Mouse (Mus musculus) intestine, embryonic 14.5 days (tissue): ENCODE measurements around the gene C1qtnf1. TPM values are rescaled to one million over a fixed set of nuclear protein-coding genes. Genes with fewer than 3 reads are reported as not detected.

Experiments used
- ATAC-seq: fragments of 200-750 bp; cut with Nextera tagmentation; replicated peaks from 2 replicates; pipeline ENCODE4 v1.8.0; 2017; ENCODE audit warnings: low read depth, moderate number of reproducible peaks, moderate TSS enrichment, moderate library complexity; ENCODE audit not compliant: low FRiP score, low TSS enrichment
- DNase-seq: peaks from one replicate; pipeline ENCODE4 v3.0.0-alpha.2; 2018; ENCODE audit warnings: low spot score
- H3K27ac ChIP-seq: fragments of 300-500 bp; sonication (generic); 2 replicates; pipeline ENCODE4 v1.5.1; 2014; ENCODE audit warnings: low read depth, mild to moderate bottlenecking, control low read depth
- H3K27me3 ChIP-seq: fragments of 300-500 bp; sonication (generic); replicated peaks from 2 replicates; pipeline ENCODE4 v1.6.1; 2014; ENCODE audit warnings: low read length, control low read depth; ENCODE audit not compliant: control insufficient read depth, insufficient read depth
- H3K36me3 ChIP-seq: fragments of 300-500 bp; sonication (generic); 2 replicates; pipeline ENCODE4 v1.6.1; 2014; ENCODE audit warnings: low read length, control low read depth; ENCODE audit not compliant: control insufficient read depth, insufficient read depth
- H3K4me1 ChIP-seq: fragments of 300-500 bp; sonication (generic); replicated peaks from 2 replicates; pipeline ENCODE4 v1.6.1; 2014; ENCODE audit warnings: low read length, control low read depth, mixed read lengths; ENCODE audit not compliant: control insufficient read depth, insufficient read depth
- H3K4me2 ChIP-seq: fragments of 300-500 bp; sonication (generic); 2 replicates; pipeline ENCODE4 v1.6.1; 2014; ENCODE audit warnings: low read length
- H3K4me3 ChIP-seq: fragments of 300-500 bp; sonication (generic); 2 replicates; pipeline ENCODE4 v1.5.1; 2014; ENCODE audit warnings: low read depth, low read length, control low read depth, mixed read lengths
- H3K9ac ChIP-seq: fragments of 300-500 bp; sonication (generic); 2 replicates; pipeline ENCODE4 v1.6.1; 2014; ENCODE audit warnings: mild to moderate bottlenecking, low read length
- H3K9me3 ChIP-seq: fragments of 300-500 bp; sonication (generic); 2 replicates; pipeline ENCODE4 v1.6.1; 2016; ENCODE audit warnings: low read length, control low read depth; ENCODE audit not compliant: control insufficient read depth
- WGBS: fragments of 180-500 bp; shearing (Covaris S2); extraction: QIAGEN DNeasy Blood & Tissue Kit; methylation state at CpG from one replicate; pipeline ENCODE4 v1.1.7; 2014; 5-methylcytosine and 5-hydroxymethylcytosine counted together
- polyA plus RNA-seq: library from polyadenylated mRNA; unstranded; fragments of >200 nt; fragmentation: Nextera tagmentation; extraction: Ambion mirVana; gene quantifications from 2 replicates; pipeline ENCODE4 v1.2.1, GENCODE M21; 2014

The C1qtnf1 gene
- polyA plus RNA-seq, 1 experiment from 2014 or later: 7.1 TPM

- Histone ChIP-seq H3K9ac (no peak overlapping the region), H3K4me3 (no peak overlapping the region), H3K4me1 (peaks cover 23% of the 10 kb centered on the region), H3K27me3 (no peaks in the 10 kb centered on the region), H3K36me3 (no peaks in the 10 kb centered on the region), H3K9me3 (no peaks in the 10 kb centered on the region), H3K4me2 (no peak overlapping the region), H3K27ac (no peak overlapping the region)
- DNase-seq (no peak), ATAC-seq (no peak)
- 42% methylated on average over 6 of the region's 6 CpGs for WGBS
Observed at GRCm38 (mm10) chr11:118436471-118436935, 8.5 kb downstream of the C1qtnf1 start.

DNA sequence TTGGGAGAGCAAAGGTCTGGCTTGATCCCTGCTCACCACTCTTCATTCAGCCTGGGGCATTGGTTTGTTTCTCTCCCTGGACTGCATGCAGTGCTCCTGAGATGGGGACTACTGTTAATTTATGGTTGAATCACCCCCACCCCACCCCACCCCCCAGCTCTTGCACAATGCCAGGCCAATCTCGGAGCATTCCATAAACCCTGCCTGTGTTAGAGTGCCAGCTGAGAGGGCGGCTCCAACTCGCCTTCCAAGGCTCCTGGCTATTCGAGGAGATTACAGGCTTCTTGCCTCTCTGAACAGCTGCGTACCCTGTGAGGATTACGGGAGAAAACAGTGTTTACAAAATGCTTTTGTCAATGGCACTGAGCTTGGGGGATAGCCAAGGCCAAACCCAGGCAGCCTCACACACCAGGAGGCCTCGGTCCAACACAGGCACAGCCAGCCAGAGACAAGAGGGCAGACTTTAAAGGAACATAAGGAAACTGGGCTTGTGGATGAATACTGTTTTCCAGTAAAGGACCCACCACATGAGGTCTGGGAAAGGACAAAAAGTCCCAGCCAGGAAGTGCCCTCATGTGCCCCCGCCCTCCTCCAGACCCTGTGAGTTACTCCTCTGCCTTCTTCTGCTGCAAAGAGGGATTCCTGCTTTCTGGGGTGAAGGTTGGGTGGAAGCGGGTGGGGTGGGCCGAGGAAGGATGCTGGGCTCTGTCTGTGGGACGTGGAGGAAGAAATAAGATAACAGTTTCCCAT, 10.8 kb downstream of the C1qtnf1 start:
- ATAC-seq (no peak), DNase-seq (no peak)
- no peak overlapping the region for H3K27ac ChIP-seq
- H3K27me3 ChIP-seq: no peaks in the 10 kb centered on the region
- no peaks in the 10 kb centered on the region for H3K9me3 ChIP-seq
- peaks cover 10% of the 10 kb centered on the region; the same call in 1 of the 2 replicates for H3K4me1 ChIP-seq
- H3K36me3 ChIP-seq: no peaks in the 10 kb centered on the region
- H3K4me3 ChIP-seq: no peak overlapping the region
- H3K4me2 ChIP-seq: no peak overlapping the region
- WGBS: 35% methylated on average over 11 of the region's 11 CpGs
- H3K9ac ChIP-seq: no peak overlapping the region

- WGBS: 69% methylated on average over 13 of the region's 13 CpGs
- ATAC-seq: peak; percentile 17; the same call in 1 of the 2 replicates
- Histone ChIP-seq H3K9ac (no peak overlapping the region), H3K27me3 (no peaks in the 10 kb centered on the region), H3K36me3 (peaks cover 7% of the 10 kb centered on the region; the same call in 1 of the 2 replicates), H3K27ac (no peak overlapping the region), H3K4me2 (no peak overlapping the region), H3K4me1 (peaks cover 8% of the 10 kb centered on the region; the same call in 1 of the 2 replicates), H3K9me3 (no peaks in the 10 kb centered on the region), H3K4me3 (no peak overlapping the region)
- no peak for DNase-seq
Observed at GRCm38 (mm10) chr11:118442691-118443090, 14.7 kb downstream of the C1qtnf1 start.

DNA sequence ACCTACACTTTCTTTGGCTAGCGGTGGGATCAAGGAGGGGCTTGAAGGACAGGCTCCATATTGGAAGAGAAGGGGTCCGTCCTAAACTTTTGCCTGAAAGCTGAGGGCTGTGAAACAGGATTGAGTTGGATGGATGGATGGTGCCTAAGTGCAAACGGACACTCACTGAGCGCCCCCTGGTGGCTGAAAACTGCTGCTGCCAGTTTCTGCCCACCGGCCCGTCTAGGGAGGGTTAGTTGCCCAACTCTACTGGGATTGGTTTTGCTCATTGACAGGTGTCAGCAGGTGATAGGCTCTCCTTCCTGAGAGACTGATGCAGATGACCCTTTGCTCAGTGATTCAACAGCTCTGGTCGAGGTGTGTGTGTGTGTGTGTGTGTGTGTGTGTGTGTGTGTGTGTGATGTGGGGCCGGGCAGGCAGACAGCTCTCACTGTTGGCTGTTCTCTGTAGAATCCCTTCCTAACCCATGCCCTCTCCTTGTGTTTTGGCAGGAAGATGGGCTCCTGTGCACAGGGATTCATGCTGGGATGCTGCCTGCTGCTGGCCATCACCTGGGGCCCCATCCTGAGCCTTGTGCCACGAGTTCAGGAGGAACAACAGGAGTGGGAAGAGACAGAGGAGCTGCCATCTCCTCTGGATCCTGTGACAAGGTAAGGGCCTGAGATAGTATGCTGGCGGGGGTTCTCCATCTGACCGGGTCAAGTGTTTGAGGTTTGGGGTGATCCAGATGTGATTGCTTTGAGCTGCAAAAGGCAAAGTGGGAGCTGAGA, 15.4 kb downstream of the C1qtnf1 start:
- no peak overlapping the region for H3K27ac ChIP-seq
- DNase-seq (peak; percentile 91), ATAC-seq (peak; percentile 32; the same call in 1 of the 2 replicates)
- no peak overlapping the region for H3K4me2 ChIP-seq
- no peaks in the 10 kb centered on the region for H3K9me3 ChIP-seq
- H3K4me1 ChIP-seq: peaks cover 6% of the 10 kb centered on the region; the same call in 1 of the 2 replicates
- no peaks in the 10 kb centered on the region for H3K27me3 ChIP-seq
- WGBS: 33% methylated on average over 11 of the region's 11 CpGs
- no peak overlapping the region for H3K4me3 ChIP-seq
- H3K36me3 ChIP-seq: peaks cover 13% of the 10 kb centered on the region; the same call in 1 of the 2 replicates
- no peak overlapping the region for H3K9ac ChIP-seq

DNA sequence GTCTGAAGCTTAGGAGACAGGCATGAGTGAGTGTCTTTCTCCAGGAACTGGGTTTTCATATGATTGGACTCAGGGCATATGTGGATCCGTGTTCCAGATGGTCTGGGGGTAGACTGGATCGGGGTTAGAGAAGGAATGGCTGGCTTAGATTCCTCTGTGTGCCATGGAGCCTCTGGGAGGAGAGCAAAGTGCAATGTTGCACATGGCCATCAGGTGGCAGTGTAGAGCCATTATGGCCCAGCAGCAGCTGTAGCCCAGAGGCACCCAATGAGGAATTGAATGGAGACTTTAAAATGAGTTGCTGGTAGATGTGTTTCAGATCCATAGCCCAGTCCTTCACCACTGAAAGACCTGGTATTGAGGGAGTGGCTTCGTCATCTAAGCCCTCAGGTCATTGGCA, 17.8 kb downstream of the C1qtnf1 start:
- H3K4me2 ChIP-seq: no peak overlapping the region
- H3K36me3 ChIP-seq: peaks cover 14% of the 10 kb centered on the region; the same call in 1 of the 2 replicates
- H3K4me1 ChIP-seq: no peaks in the 10 kb centered on the region
- no peak overlapping the region for H3K27ac ChIP-seq
- 17% methylated on average over 3 of the region's 3 CpGs for WGBS
- H3K9ac ChIP-seq: no peak overlapping the region
- H3K9me3 ChIP-seq: no peaks in the 10 kb centered on the region
- no peaks in the 10 kb centered on the region for H3K27me3 ChIP-seq
- ATAC-seq (peak; percentile 47; the same call in 1 of the 2 replicates), DNase-seq (peak; percentile 90)
- no peak overlapping the region for H3K4me3 ChIP-seq

DNA sequence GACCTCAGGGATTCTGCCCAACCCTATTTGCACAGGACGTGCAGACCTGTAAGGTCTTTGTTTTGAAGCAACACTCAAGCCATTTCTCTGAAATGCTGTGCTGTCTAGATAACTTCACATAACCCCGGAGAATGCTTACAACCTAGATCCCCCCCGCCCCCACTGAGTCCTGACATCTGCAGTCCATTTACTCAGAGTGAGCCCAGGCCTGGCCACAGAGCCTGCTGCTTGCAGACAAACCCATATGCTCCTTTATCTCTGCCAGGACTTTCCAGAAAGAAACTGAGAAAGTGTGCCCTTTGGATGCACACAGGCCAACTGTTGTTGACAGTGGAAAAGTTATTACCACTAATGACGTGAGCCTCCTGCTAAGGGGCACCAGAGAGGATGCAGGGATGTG, 19.3 kb downstream of the C1qtnf1 start:
- H3K9ac ChIP-seq: no peak overlapping the region
- H3K36me3 ChIP-seq: peaks cover 15% of the 10 kb centered on the region; the same call in 1 of the 2 replicates
- no peaks in the 10 kb centered on the region for H3K27me3 ChIP-seq
- WGBS: 48% methylated on average over 4 of the region's 4 CpGs
- no peak overlapping the region for H3K4me2 ChIP-seq
- H3K4me3 ChIP-seq: no peak overlapping the region
- H3K9me3 ChIP-seq: no peaks in the 10 kb centered on the region
- no peaks in the 10 kb centered on the region for H3K4me1 ChIP-seq
- no peak overlapping the region for H3K27ac ChIP-seq
- ATAC-seq (no peak), DNase-seq (no peak)

DNA sequence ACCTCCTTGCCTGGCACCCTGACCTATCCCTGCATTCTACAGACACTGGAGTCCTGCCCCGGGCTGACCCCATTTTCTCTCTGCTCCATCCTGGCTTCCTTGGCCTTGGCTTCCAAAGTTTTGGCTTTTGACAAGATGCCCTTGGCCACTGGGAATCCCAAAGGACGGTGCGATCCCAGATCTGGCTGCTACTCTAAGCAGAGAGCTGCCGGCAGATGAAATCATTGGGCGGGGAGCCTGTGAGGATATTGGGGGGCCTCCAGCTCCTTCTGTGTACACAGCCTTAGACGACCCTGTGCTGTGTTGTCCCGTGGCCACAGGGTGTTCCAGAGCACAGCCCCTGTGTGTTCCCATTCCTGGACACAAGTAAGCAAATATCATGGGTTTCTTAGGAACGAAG, 20.4 kb downstream of the C1qtnf1 start:
- WGBS: 76% methylated on average over 8 of the region's 8 CpGs
- H3K4me3 ChIP-seq: no peak overlapping the region
- H3K9ac ChIP-seq: no peak overlapping the region
- H3K27me3 ChIP-seq: no peaks in the 10 kb centered on the region
- no peak for ATAC-seq
- H3K9me3 ChIP-seq: no peaks in the 10 kb centered on the region
- no peaks in the 10 kb centered on the region for H3K4me1 ChIP-seq
- H3K27ac ChIP-seq: no peak overlapping the region
- no peak overlapping the region for H3K4me2 ChIP-seq
- no peak for DNase-seq
- peaks cover 15% of the 10 kb centered on the region; the same call in 1 of the 2 replicates for H3K36me3 ChIP-seq

DNA sequence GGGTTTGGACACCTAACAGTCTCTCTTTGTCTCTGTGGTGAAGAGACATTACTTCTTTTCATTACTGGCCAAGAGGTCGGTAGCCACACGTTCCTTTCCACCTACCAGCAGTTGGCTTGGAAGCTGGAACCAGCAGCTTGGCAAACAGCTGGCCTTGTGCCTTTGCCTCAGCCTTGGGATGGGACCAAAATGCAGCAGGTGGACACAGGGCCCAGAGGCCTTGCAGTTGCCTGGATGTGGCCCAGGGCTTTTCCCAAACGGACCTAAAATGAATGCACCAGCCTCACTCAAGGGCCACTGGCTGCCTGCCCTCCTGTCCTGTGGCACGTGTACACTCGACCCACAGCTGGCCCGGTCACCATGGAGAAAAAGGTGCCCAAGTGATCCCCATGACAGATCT, 23.2 kb downstream of the C1qtnf1 start:
- no peak for ATAC-seq
- Histone ChIP-seq H3K36me3 (peaks cover 15% of the 10 kb centered on the region; the same call in 1 of the 2 replicates), H3K27ac (no peak overlapping the region), H3K4me3 (no peak overlapping the region), H3K4me1 (no peaks in the 10 kb centered on the region), H3K9me3 (no peaks in the 10 kb centered on the region), H3K9ac (no peak overlapping the region), H3K4me2 (no peak overlapping the region), H3K27me3 (no peaks in the 10 kb centered on the region)
- WGBS: 82% methylated on average over 6 of the region's 6 CpGs
- no peak for DNase-seq
